Mouse (Mus musculus) cerebellum, postnatal 10 days (tissue): Measurements from ENCODE around the gene Pdzd4.
A peak's percentile ranks its signal among the peaks of the same experiment; 100 is the strongest.

ENCODE experiments used
- DNase-seq, 2 experiments: peaks; one replicate each; pipeline ENCODE4 v3.0.0; 2021; ENCODE audit warnings: mixed read lengths in 2 of 2

Gene Pdzd4

GRCm38 (mm10) chrX:73824185-73825151, at the start of gene Pdzd4:
TSS of gene Pdzd4 (minus strand) at chrX:73824969.
- DNase-seq, result peak; percentile 85

- DNase-seq, result peak; percentile 44 to 62
Observed at GRCm38 (mm10) chrX:73871956-73872355, 47.2 kb upstream of the Pdzd4 start.

DNA sequence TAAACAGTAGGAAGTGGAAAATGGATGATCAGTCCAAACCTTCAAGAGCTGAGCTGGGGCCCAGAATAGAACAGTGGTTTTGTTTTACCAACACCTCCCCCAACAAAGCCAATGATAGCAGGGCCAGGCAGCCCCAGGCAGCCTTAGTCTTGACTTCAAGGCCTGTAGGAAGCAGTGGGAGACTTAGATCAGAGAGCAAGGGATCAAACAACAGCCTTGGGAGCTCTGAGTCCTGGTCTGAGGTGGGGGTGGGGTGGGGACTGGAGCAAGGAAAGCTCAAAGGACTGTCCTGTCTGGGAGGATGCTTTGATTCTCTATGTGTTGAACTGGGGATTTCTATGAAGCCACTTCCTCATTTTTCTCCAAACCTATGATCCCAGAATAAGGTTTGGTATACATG, 46.7 kb upstream of the Pdzd4 start:
- no peak for DNase-seq

GRCm38 (mm10) chrX:73869334-73869733, 44.6 kb upstream of the Pdzd4 start:
- no peak for DNase-seq

DNA sequence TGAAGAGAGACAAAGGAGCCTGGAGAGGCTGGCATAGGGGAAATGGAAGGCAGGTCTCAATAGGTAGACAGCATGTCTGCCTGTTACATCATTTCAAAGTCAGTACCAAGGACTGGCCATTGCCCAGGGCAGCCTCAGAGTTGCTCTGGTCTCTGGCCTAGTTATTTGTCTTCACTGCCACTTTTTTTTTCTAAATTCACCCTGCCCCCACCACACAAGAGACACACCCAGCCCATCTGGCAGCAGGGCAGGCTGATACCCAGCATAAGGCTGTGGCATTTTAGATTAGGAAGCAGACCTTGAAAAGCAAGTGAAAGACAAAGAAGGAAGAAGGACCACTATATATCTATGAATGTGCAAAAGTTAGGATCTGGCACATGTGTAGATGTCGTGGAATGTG, 43.1 kb upstream of the Pdzd4 start:
- DNase-seq, result peak; percentile 33 to 62

GRCm38 (mm10) chrX:73867256-73867655, 42.5 kb upstream of the Pdzd4 start:
- peak; percentile 80 to 86 for DNase-seq

DNA sequence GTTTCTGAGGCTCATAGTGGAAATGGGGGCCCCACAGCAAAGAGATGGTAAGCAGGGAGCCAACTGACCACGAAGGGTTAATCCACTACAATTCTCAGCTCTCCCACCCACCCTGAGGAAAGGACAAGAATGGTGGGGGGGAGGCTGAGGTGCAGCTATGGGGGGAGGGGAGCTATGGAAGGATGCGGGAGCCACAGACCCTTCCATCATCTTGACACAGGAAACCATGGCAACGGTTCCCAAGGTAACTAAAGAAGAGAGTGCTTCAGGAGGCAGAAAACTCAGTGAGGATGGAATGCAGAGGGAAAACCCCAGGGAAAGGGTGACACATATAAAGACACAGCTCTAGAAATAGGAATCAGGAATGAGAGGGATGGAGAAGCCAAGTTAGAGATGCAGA, 39.9 kb upstream of the Pdzd4 start:
- no peak for DNase-seq

DNA sequence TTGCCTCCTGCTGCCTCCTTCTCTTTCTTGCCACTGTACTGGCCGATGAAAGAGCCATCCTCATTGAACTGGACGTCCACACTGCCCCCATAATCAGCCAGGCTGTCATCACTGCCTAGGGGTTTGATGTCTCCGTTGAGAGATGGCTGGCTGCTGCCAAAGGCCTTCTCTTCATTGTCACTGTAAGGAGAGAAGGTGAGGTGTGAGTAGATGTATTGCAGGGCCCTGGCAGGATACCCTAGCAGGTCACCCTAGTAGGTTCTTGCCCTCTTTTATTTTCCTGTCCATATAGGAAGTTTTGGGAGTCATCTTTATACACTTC, 30.3 kb upstream of the Pdzd4 start:
- DNase-seq, result no peak

- DNase-seq, result peak; percentile 79 to 81
Observed at GRCm38 (mm10) chrX:73854326-73855086, 29.7 kb upstream of the Pdzd4 start.

GRCm38 (mm10) chrX:73836691-73837090, 11.9 kb upstream of the Pdzd4 start:
- no peak for DNase-seq

GRCm38 (mm10) chrX:73835731-73836130, 11.0 kb upstream of the Pdzd4 start:
- DNase-seq, result no peak

- peak; percentile 28 to 31 for DNase-seq
Observed at GRCm38 (mm10) chrX:73823747-73824146, 1.0 kb downstream of the Pdzd4 start.

DNA sequence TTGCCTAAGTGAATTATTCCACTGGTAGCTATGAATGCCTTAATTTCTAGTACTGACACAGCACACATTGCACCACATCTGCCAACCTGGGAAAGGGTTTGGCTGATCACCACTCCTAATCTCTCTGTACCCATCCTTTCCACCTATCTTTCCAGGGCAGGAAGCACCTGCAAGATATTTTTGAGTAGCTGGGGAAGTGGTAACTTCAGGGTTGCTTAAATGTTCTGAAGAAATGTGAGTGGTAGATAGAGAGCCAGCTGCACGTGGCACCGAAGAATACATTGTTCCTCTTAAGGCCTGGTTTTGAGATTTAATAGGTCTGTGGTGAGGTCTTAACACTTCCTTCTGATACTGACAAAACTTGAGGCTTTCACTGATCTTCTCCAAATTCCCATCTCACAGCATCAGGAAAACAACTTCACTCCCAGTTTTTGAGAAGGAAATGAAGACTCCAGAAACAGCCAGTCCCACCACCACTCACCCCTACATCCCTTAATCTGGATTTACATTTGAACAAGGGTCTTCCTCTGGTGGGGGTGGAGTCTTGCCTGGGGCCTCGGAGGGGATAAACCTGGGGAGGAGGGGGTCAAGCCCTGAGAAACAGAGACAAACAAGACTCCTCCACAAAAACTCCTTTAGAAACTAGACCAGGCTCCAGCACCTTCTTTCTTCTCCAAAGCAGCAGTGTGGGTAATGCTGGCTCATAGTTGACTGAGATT, 8.0 kb downstream of the Pdzd4 start:
- DNase-seq, result no peak

- DNase-seq, result peak; percentile 48 to 50
Observed at GRCm38 (mm10) chrX:73815072-73815471, 9.7 kb downstream of the Pdzd4 start.

GRCm38 (mm10) chrX:73805814-73806213, 19.0 kb downstream of the Pdzd4 start:
- DNase-seq, result no peak

DNA sequence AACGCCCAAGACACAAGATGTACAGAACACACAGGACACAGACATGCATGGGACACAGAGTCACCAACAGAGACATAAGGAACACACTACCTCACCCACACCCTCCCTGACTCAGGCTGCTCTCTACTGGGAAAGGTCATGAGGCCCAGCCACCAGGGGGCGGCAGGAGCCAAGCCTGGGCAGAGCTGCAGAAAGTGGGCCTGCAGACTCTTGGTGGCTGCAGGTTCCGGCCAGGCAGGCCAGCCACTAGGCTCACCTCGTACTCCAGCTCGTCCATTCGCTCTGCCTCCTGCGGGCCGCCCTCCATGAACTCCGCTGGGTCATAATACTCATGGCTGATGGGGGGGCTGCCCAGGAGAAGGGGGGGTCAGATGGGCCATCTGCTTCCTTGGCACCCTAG, 26.3 kb downstream of the Pdzd4 start:
- DNase-seq, result peak; percentile 86 to 88

DNA sequence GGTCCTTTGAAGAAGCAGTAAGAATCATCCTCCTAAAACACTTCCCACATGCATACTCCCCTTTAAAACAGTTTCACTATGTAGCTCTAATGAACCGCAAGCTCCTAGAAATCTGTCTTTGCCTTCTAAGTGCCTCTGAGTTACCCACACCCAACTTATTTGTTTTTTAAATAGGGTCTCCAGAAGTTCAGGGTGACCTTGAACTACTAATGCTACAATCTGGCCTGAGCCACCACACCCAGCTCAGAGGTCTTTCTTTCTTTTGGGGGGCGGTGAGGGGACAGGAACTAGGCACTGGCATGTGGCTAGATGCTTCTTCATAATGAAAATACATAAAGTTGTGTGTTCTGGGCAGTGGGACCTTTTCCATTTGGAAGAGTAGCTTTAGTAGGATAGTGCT, 27.3 kb downstream of the Pdzd4 start:
- no peak for DNase-seq

GRCm38 (mm10) chrX:73793505-73793904, 31.3 kb downstream of the Pdzd4 start:
- no peak for DNase-seq

GRCm38 (mm10) chrX:73793039-73793438, 31.7 kb downstream of the Pdzd4 start:
- no peak for DNase-seq

DNA sequence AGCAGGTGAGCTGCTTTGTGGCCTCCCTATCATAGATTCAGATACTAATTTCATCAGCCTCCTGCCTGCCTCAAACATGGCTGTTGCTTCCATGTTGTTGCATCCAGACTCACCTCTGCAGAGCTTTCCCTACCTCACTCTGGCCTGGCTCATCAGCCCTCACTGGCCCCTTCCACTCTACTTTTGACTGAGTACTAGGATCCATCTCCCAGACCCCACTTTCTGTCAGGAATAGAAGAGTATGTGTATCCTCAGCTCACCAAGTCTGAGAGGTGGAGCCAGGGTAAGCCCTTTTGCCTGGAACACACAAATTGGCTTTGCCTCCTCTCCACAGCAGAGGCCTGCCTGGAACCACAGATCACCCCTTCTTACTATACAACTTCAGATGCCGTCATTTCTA, 36.3 kb downstream of the Pdzd4 start:
- DNase-seq, result no peak

DNA sequence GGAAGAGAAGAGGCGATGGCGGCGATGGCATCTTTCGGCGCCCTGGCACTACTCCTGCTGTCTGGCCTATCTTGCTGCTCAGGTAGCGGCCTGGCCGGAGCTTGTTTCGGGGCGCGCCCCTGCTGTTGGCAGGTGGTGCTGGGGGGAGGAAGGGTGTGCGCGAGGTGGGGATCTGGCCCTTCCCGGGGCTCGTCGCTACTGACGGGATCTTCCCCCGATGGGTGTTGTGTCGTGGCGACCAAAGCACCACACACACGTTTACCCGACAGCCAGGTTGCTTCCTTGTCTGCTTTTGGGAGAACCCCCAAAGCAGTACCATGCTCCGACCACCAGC, 37.6 kb downstream of the Pdzd4 start:
- no peak for DNase-seq

- peak; percentile 92 to 94 for DNase-seq
Observed at GRCm38 (mm10) chrX:73786364-73787224, 38.2 kb downstream of the Pdzd4 start, which contains the start of the genes Idh3g and Ssr4. TSS of gene Idh3g (minus strand) at chrX:73786897. TSS of gene Ssr4 (plus strand) at chrX:73787028.
